Mouse (Mus musculus): ENCODE measurements around the gene Gm28635.

Gene Gm28635

DNA sequence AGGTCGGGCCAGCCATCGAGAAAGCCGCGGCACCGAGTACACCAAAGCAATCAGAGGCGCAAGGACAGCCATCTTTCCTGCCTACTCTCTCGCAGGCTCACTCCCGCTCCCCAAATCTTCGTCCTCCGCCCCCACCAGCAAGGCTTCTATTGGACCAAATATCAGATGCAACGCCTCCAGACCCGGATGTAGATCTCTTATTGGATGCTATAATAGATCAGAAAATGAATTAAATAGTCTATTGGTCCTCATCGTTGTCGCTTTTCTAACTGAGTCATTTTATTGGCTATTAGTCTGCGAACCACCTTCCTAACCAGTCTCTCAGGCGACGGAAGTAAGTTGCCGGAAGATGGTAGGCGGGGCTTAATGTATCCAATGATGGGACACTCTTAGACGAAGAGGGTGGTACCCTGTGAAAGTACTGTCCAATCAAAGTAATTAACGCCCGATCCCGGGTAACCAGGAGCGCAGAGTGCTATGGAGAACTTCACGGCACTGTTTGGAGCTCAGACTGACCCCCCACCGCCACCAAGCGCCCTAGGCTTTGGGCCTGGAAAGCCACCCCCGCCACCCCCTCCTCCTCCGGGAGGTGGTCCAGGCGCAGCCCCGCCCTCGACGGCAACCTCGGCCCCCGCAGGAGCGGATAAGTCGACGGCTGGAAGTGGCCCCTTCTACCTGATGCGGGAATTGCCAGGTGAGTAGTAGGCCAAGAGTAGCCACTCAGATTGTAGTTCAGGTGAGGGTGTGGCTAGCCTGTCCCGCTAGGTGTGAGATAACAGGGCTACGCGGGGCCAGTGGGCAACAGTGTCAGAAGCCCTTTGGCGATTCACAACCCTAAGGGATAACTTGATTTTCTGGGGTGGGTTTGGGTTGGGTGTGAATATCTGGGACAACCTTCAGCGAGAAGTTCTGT lies at the start of gene Gm28635, which contains the start of gene Med19:
Gene Gm28635, minus strand, starts transcription at position 74 of the 913 bp plus-strand sequence.
Gene Med19, plus strand, starts transcription at position 435 of the 913 bp plus-strand sequence.
- DNase-seq = peak; percentile 100

DNA sequence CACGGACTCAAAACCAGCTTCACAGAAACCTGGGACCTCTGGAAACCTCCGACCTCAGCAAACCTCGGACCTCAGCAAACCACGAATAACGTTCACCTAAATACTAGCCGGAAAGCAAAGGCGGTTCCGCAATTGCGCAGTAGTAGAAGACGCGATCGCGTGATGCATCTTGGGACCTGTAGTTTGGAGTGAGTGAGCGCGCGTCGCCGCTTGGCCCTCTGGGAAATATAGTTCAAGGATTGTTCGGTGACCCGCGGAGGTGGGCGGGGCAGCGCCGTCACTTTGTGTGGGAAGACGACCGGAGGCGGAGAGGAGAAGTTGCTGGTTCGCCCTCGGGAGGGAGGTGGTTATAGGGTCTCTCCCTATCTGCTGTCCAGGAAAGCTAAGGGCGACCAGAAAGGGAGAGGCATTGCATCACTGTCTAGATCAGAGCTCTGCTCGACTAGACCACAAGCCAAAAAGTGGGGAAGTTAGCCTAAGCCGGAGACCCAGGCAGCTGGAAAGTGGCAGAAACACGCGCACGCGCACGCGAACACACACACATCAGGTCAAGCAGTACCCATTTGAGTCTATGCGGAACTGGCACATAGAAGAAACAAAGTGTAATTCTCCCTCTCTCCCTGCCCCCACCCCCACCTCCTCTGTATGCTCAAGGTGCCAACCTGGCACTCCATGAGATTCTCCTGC lies 49.5 kb upstream of the Gm28635 start, which contains the start of gene Clp1:
Gene Clp1, minus strand, starts transcription at position 179 of the 687 bp plus-strand sequence.
- DNase-seq = peak; percentile 99

DNA sequence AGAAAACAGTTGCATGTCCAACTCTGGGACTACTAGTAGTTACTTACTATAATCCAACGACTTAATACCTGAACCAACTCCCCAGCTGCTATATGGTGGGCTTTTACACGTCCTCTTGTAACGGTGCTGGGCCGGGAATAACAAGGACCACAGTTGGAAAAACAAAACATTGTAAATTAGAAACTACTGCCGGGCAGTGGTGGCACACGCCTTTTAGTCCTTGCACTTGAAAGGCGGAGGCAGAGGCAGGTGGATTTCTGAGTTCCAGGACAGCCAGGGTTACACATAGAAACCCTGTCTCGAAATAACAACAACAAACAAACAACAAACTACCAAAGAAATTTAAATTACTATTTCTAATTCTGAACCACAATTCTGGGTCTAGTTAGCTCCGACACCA lies 48.9 kb upstream of the Gm28635 start:
- no peak for DNase-seq

DNA sequence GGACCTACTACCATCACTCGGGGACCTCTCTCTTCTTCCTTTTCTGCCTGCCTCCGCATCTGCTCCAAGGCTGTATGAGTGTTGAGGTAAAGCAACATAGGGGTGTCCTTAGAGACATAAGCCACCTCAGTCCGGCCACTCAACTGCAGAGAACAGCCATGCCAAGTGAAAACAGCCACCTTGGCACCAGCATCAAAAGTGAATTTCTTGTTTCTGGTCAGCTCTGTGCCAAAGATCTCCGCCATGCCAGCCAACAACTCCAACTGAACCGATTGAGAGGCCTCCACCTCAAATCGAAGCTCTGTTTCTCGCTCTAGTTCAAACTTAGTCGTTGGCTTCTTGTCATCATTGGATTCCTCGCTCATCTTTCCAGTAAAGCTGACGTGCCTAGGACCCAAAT lies 47.9 kb upstream of the Gm28635 start:
- DNase-seq = no peak

DNA sequence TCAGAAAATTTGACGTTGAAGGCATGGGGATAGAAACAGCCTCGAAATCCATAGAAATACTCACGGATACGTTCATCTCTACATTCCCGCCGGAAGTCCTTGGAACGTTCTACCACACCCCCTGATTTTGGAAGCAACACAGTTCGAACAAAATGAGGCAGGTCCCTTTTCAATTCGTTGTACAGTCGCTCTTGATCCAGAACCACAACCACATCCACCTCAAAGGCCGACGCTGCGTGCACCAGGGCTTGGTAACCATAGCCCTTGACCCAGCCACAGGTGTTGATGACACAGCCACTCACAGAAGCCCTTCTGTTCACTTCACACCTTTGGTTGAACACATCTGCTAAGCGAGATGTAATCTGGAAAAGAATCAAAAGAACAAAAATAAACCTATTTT lies 46.0 kb upstream of the Gm28635 start:
- no peak for DNase-seq

DNA sequence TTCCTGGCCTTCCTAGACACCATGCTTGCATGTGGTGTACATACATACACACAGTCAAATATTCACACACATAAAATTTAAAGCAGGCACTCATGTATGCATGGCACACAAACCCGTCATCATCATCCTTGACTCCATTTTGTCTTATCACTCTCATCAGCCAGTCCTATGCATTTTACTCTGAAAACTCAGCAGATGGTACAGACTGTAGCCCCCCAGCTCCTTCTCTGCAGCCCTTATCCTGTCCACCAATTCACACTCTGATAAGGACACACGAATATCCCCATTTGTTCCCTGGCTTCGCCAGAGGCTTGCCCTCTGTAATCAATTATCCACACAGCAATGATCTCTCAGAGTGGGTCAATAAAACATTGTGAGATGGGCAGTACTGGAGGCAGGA lies 43.3 kb upstream of the Gm28635 start:
- no peak for DNase-seq

DNA sequence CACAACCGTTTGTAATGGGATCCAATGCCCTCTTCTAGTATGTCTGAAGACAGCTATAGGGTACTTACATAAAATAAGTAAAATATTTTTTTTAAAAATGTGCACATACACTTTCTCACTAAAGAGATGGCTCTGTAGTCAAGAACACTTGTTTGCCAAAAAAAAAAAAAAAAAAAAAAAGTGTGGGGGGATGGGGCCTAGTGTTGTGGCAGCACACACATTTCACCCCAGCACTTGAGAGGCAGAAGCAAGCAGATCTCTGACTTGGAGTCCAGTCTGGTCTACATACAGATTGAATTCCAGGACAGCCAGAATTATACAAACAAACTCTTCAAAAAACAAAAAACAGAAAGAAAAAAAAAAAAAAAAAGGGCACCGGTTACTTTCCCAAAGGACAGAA lies 42.9 kb upstream of the Gm28635 start:
- no peak for DNase-seq

DNA sequence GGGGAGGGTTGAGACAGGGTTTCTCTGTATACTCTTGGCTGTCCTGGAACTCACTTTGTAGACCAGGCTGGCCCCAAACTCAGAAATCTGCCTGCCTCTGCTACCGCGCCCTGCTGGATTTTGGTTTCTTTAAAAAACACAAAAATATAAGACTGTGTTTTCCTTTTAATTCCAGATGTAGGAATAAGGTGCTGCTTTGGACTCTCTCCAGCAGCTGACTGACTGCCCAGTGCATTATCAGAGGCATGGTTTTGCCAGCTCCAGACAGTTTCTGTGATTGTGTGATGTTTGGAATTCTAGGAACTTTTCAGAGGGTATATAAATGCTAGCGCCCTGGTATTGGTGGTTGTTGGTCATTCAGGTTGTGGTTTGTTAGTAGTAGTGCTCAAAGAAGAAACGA lies 39.5 kb upstream of the Gm28635 start:
- no peak for DNase-seq

DNA sequence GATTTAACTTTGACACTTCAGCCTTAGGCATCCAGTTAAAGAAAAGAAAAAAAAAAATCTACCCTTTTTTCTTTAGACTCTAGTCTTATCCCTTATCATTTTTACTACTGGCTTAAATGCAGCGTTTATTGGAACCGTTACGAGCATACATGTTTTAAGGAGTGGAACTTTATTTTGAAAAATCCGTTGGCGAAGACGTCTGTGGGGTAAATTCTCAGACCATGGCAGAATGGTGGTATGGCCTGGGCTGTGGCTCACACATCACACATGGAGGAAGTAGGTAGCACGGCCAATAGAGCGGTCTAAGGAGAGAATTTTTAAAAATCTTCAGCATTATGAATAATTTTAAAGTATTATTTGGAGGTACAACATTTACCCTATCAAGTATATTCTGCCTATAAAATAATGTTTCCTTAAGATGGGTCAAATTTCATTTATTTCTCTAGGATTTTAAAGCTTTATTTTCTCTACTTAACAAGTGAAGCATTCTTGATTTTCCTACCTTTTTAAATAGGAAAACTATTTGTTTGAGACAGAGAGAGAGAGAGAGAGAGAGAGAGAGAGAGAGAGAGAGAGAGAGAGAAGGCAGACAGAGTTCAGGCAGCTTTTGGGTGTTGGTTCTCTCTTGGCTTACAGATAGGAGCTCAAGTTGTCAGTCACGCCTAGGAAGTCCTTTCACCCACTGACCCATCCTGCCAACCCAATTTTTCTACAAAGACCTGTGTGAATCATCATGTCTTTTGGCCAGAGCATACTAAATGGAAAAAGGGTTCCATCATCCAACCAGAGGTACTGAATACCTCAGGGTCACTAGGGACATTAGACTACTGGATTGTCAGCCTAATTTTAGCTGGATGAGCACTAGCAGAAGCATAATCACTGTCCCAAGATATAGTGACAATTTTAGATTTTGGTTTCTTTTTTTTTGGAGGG lies 38.8 kb upstream of the Gm28635 start:
- DNase-seq = no peak

DNA sequence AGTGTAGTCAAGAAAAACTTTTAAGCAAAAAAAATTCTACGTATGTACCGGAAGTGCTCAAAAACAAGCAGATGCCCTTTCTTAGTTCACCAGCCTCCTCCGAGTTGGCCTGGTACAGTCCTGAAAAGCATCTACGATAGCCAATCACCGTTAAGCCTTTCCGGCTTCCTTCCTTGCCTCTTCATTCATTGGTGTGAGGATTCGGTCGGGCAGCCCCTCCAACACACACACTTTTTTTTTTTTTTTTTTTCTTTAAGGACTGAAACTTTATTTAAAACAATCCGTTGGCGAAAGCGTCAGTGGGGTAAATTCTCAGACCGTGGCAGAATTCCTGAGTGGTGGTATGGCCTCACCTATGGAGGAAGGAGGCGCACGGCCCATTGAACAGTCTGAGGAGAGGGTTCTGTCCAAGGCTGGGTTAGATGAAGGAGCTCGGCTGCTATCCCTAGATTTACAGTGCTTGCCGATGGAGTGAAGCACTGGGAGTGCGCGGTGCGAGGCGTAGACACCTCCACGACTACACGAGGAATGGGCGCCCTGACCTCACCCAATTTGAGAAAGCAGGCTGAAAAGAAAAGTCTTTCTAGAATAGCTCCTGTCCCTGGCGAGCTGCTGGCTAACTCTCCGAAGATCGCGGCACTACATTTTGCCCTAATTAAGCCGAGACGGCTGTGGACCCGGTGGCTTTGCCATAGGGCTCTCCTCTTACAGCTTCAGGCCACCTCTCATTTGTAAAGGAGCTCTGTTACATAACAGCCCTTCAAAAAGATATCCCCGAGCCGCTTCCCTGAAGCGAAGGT lies 37.9 kb upstream of the Gm28635 start:
- peak; percentile 99 for DNase-seq

DNA sequence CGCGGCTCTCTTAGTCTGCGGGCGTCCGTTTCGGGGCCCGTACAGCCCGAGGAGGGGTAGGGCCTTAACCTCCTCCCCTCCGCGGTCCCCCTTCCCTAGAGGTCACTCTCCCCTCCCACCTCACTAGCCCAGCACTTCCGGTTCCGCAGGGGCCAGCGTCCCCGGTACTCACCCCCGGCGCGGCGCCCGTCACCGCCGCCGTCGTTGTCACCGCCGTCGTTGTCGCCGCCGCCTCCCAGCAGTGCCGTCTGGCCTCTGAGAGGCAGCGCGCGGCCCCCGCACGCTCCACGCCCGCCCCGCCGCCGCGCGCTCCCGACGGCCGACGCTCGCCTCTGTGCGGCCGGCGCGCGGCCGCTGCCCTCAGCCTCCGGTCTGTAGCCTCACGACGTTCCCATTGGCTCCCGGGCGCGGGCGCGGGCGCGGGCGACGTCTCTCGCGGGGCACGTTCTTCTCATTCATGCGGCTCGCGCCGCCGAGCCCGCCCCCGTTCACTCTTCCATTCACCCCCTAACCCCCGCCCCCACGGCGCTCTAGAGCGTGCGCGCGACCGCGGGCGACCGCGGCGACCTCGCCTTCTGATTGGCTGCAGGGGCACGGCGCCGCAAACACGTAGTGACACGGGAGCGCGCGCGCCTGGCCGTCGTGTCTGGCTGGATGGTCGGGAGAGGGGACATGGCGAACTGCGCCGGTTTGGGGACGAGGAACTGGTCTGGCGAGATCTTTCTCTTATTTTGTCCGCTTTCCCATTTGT lies 37.1 kb upstream of the Gm28635 start, which contains the start of gene Zdhhc5:
Gene Zdhhc5, minus strand, starts transcription at position 370 of the 751 bp plus-strand sequence.
- peak; percentile 99 for DNase-seq

DNA sequence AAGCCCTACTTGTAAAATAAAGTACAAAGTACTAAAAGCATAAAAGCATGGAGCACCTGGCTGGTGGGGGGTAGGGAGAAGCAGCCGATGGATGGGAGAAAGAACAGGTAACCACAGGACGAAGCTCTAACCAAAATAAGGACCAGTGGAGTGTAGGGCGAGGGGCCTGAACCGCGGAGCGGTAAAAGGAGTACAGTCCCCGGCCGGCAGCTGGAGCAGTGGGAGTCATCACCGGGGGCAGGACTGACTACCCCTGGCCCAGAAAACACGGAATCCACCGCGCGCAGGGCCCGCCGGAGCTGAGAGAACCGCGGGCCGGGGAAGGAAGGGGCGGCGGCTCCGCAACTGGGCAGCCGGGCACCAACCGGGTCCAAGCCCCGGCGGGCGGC lies 36.6 kb upstream of the Gm28635 start:
- DNase-seq = no peak

DNA sequence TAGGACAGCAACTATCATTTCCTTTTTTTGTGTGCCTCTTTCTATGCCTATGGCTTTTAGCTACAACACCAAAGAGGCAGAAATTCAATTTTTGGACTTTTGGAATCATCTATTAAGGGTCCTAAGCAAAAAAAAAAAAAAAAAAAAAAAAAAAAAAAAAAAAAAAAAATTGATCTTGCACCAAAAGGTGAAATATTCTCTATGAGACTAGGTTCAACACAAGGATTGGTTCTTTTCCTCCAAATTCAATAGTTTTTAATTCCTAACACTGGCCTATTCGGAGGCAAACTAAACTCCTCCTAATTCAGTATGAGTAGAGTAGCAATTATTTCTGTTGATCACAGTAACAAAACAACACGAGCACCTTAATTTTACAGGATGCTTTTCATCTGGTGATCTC lies 34.1 kb upstream of the Gm28635 start:
- DNase-seq = no peak

DNA sequence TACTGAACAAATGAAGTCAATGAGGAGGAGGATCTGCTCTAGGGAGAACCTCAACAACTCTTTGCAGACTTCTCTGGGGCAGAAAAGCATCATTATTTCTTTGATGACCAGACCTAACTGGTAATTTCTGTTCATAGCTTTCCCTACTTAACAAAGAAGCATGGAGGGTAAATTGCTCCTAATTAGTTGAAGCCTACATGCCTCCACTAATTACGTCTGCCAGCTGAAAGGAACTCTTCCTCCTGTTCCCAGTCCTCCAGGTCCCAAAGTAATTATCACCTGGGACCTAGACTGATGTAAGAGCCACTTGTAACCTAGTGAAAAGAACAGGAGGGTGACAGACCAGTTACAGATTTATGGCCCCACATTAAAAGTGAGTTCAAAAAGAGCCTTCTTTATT lies 29.7 kb upstream of the Gm28635 start:
- DNase-seq = peak; percentile 25

DNA sequence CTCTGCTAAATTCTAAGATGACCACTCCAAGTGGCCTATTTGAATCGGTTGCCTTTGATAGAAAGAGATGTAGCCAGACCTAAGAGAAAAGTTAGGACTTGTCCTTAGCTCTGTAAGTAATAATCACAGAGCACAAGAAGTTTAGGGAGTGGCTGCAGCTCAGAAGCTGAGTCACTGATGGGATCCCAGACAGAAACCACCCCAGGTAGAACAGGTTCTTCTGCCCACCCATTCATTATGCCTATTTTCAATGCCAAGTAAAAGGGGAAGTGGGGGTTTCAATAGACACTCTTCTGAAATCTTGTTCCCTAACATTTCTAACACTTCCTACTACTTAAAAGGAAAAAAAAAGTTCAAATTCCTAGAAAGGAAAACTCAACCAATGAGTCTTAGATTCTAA lies 27.5 kb upstream of the Gm28635 start:
- DNase-seq = no peak

DNA sequence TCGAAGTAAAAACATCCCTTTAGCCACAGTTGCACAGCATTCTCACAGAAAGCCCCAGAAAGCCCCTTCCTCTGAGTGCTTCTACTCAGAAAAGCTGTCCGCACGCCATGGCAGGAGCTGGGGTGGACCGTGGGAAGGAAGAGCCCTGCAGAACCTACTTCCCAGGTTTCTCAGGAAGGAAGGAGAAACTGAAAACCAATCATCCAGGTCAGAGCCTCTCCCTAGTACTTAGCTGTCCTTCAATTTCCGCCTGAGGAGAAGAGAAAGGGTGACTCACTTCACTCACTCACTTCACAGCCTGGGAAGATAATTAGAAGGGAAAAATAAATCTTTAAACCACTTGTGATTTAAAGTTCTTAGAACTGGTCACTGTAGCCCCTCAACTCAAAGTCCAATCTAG lies 26.5 kb upstream of the Gm28635 start:
- no peak for DNase-seq

DNA sequence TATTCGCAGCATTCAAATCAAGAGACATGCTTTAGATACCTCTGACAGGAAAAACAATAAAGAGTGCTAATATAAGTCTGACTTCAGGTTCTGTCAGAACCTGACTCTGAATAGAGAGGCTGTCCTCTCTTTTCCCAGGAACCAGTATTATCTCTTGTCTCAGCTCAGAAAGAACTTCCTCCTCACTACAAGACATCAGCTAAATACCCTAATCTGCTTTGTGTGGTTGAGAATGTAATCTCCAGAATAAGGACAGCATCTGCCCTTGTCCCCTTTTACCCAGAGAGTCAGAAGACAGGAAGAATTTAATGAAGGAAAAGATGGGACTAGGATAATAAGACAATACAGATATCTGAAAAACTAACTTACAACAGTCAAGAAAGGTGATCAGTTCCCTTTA lies 25.7 kb upstream of the Gm28635 start:
- DNase-seq = peak; percentile 50

DNA sequence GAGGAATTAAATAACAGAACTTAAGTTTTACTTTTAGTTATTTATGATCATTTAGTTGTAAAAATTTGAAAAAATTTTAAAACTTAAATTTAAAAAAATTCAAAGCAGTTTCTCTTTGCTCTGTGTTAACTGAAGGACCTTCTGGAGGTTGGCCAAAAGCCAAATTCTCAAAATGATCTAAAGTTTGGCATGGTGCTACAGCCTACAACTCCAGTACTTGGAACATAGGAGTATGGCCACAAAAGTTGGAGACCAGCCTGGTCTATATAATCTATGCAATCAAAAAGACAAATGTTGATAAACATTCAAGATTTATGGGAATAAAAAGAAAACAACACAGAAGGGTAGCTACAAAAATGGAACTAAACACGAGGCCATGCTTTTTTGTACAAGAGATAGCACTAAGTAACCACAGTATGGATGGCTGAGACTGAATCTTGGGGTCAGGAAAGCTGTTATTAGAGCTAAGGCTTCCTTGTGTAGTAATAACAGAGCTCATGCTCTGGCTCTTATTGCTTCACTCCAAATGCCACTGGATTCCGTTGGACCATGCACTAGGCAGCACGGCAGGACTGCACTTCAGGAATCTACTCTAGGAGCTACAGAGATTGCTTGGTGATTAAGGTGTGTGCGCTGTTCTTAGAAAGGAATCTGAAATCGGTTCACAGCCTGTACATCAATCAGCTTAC lies 17.3 kb upstream of the Gm28635 start:
- no peak for DNase-seq

DNA sequence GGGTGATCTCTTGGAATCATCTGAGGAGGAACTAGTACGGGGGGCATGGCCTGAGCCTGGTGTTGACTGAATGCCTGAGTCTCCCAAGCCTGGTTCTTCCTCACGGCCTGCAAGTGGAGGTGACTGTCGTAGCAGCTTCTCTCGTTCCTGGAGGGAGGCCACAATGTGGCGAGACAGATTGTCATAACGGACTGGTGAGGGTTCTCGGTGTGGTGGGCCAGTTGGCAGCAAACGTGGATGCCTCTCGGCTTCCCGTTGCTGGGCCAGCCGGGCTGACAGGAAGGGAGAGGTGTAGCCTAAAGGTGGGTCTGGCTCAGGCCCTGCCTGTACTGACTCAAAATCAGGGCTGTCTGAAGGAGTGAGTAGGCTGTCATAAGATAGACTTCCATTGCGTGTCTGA lies 12.2 kb upstream of the Gm28635 start:
- DNase-seq = no peak

DNA sequence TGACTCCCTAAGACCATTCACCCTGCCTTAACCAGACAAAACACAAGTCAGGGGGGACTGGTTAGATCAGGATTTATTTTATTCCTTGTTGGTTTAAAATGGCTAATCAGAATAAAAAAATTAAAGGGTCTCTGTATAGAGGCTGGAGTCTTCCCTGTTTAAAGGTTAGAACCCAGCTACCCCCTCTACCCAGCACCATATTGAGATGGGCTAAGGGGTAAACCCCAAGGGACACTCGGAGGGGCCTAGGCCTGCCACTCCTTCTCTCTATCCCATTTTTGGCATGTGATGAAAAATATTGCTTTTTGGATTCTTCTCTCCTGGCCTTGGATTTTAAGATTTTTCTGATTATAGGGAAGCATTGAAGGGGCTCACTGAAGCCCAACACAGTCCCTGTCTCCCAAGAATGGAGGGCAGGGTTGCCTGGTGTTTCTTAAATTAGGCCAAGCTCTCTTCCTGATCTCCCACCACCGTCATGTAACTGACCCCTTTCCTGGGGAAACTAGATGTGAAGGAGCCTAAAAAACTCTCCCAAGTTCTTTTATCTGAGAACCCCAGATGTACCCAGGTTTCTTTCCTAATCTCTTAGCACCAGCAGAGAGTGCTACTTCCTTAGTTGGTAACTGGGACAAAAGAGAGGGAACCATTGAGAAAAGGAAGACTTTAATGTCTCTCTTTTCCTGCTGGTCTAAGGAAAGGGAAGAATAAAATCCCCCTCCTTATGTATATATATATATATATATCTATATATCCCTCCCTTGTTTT lies 10.4 kb upstream of the Gm28635 start:
- no peak for DNase-seq
